Mouse (Mus musculus) forebrain, embryonic 13.5 days (tissue): ENCODE measurements at regions not wholly inside any gene's neighbourhood (a gene's known extent, or its start where the extent isn't known, plus 50 kb on each side); places are given as distances from the start of the nearest gene placed in this dataset.
A peak's percentile ranks its signal among the peaks of the same experiment; 100 is the strongest.

Experiments
- ATAC-seq: fragments of 200-750 bp; cut with Nextera tagmentation; 2 replicates; pipeline ENCODE4 v1.8.0; 2017
- H3K27ac ChIP-seq: fragments of 300-500 bp; sonication (generic); 2 replicates; pipeline ENCODE4 v1.5.1; 2015; ENCODE audit warnings: inconsistent platforms, mild to moderate bottlenecking, moderate library complexity
- H3K27me3 ChIP-seq: fragments of 300-500 bp; sonication (generic); 2 replicates; pipeline ENCODE4 v1.6.1; 2015; ENCODE audit warnings: mild to moderate bottlenecking, inconsistent platforms
- H3K36me3 ChIP-seq: fragments of 300-500 bp; sonication (generic); 2 replicates; pipeline ENCODE4 v1.6.1; 2015; ENCODE audit warnings: mild to moderate bottlenecking, inconsistent platforms; ENCODE audit not compliant: poor library complexity, severe bottlenecking
- H3K4me1 ChIP-seq: fragments of 300-500 bp; sonication (generic); 2 replicates; pipeline ENCODE4 v1.6.1; 2015; ENCODE audit warnings: inconsistent platforms
- H3K4me2 ChIP-seq: fragments of 300-500 bp; sonication (generic); 2 replicates; pipeline ENCODE4 v1.6.1; 2015; ENCODE audit warnings: inconsistent platforms, mild to moderate bottlenecking, moderate library complexity
- H3K4me3 ChIP-seq: fragments of 300-500 bp; sonication (generic); 2 replicates; pipeline ENCODE4 v1.5.1; 2015; ENCODE audit warnings: mild to moderate bottlenecking, inconsistent platforms
- H3K9ac ChIP-seq: fragments of 300-500 bp; sonication (generic); 2 replicates; pipeline ENCODE4 v1.6.1; 2015; ENCODE audit warnings: mild to moderate bottlenecking, inconsistent platforms
- H3K9me3 ChIP-seq: fragments of 300-500 bp; sonication (generic); replicated peaks from 2 replicates; pipeline ENCODE4 v1.6.1; 2016; ENCODE audit warnings: inconsistent platforms
- WGBS: fragments of 180-500 bp; shearing (Covaris S2); methylation state at CpG from one replicate; pipeline ENCODE4 v1.1.7; 2015; 5-methylcytosine and 5-hydroxymethylcytosine counted together

DNA sequence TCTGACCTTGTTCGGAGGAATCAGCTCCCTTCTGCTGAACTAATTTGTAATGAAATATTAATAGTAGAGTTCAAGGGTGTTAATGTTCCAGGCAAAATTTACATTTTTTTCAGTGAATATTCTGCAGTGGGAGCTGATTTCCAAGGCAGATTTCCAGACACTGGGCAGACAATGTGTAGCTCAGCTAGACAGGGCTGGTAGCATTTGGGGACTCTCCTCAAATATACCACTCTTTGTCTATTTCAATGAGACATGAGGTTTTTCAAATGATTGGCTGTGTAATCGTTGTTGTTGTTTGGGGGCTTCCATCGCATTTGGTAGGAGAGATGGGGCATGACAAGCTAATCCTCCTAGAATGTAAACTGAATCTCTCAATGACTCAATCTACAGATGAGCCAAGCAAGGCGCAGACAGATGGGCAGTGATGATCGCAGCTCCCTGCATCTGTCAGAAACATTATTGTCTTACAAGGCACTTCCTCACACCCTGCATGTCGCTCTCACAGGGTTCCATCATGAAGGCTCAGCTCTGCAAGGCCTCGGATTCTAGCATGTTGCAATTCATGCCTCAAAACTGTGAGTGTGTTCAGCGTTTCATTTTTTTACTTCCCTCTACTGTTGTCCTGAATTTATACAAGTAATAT is 241.7 kb upstream of the Akirin2 start:
- no peak overlapping the region for H3K4me2 ChIP-seq
- no peaks in the 10 kb centered on the region for H3K27me3 ChIP-seq
- peak overlapping the region; percentile 25; the same call in 1 of the 2 replicates for H3K27ac ChIP-seq
- 0 out of 2 replicates have a peak, but pooled peaks cover under 1% of the 10 kb centered on the region for H3K9me3 ChIP-seq
- H3K4me1 ChIP-seq: no peaks in the 10 kb centered on the region
- H3K36me3 ChIP-seq: no peaks in the 10 kb centered on the region
- H3K4me3 ChIP-seq: no peak overlapping the region
- WGBS: 73% methylated on average over 8 of the region's 8 CpGs
- 0 out of 2 replicates have a peak, but pooled peaks have one; percentile 50 for ATAC-seq
- H3K9ac ChIP-seq: no peak overlapping the region

DNA sequence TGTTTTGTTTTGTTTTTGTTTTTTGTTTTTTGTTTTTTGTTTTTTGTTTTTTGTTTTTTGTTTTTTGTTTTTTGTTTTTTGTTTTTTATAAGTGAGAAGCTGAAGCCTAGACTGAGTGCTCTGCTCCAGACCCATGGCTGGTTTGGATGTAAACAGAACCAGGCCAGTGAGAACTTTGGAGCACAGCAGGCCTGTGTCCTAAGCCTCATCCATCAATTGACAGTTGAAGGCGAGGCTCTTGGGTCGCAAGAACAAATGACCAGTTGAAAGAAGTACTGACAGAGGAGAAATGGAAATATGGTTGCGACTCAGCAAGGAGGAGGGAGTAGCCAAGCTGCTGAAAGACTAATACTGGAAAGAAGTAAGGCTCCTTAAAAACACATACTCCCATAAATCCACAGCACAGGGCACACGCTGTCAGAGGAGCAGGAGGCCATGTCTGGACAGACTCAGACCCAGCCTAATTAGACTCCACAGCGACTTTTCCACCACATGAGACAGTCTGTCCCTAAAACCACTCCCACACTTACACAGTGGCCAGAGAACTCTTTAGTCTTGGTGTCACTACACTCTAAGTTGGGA is 240.6 kb upstream of the Akirin2 start:
- Histone ChIP-seq H3K4me1 (no peaks in the 10 kb centered on the region), H3K4me3 (no peak overlapping the region), H3K9ac (no peak overlapping the region), H3K27ac (no peak overlapping the region), H3K9me3 (0 out of 2 replicates have a peak, but pooled peaks cover 4% of the 10 kb centered on the region), H3K36me3 (no peaks in the 10 kb centered on the region), H3K27me3 (no peaks in the 10 kb centered on the region), H3K4me2 (no peak overlapping the region)
- no peak for ATAC-seq
- 63% methylated on average over 5 of the region's 5 CpGs for WGBS

DNA sequence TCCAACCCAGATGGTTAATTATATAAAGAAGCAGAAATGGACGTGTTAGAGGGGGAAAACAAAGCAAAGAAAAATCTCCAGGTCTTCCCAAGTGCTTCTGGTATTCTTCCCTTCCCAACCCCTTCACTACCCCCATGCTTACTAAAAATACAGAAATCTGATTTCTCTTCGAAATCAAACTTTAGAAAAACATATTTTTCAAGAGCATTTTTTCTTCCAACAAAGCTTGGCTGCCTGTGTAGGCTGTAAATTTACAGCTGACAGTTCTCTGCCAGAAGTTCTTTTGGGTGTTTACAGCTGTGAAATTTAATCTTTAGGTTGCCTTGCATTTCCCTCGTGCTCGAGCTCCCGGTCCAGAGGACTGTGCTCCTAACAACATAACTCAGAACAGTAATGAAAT is 234.9 kb upstream of the Akirin2 start:
- Histone ChIP-seq H3K27me3 (no peaks in the 10 kb centered on the region), H3K27ac (no peak overlapping the region), H3K9ac (no peak overlapping the region), H3K4me3 (no peak overlapping the region), H3K9me3 (0 out of 2 replicates have a peak, but pooled peaks cover 4% of the 10 kb centered on the region), H3K4me1 (no peaks in the 10 kb centered on the region), H3K4me2 (no peak overlapping the region), H3K36me3 (no peaks in the 10 kb centered on the region)
- 81% methylated on average over 5 of the region's 5 CpGs for whole genome bisulfite sequencing
- ATAC-seq: no peak

DNA sequence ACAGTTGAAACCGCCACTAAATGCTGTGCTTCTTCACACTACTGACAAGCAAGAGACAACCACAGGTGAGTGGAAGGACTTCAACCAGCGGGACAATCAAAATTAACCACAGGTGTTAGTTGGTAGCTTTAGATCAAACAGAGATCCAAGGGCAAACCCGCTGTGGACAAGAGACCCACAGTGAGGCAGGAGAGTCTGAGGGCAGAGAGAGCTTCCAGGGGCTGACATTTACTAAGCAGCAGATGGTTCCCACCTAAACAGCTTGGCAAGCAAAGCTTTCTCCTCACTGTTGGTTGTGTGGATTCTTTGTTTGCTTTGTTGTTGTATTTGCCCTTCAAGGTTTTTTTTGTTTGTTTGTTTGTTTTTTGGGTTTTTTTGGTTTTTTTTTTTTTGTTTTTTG is 227.9 kb upstream of the Akirin2 start:
- H3K4me3 ChIP-seq: no peak overlapping the region
- WGBS: 85% methylated on average over 3 of the region's 3 CpGs
- ATAC-seq: no peak

DNA sequence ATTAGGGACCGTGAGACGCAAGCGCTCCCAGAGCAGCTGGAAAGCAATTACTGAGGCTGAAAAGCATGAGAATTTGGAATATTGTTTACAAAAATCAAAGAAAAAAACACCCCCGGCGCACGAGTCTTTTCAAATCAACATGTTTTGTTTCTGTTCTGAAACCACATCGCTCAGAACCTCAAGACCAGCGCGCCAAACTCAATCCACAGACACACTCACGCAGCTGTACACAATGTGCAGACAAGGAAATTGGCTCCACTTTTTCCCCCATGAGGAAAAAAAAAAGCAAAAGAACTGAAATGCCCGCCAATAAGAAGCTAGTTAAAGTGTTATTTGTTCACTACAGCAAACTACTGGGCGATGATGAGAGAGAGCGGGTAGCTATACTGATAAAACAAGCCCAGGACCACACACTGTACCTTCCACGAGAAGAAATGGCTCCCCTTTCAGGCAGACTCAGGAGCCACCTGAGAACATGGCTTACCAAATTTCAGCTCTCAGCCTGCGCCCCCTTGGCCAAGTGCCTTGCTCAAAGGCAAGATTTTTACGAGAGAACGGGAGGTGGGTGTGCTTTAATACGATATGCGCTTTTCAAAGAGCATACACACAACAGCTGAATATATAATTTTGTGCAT is 222.5 kb upstream of the Akirin2 start:
- Histone ChIP-seq H3K36me3 (no peaks in the 10 kb centered on the region), H3K27me3 (no peaks in the 10 kb centered on the region), H3K4me3 (no peak overlapping the region), H3K4me1 (peaks cover 3% of the 10 kb centered on the region; the same call in 1 of the 2 replicates), H3K27ac (no peak overlapping the region), H3K9ac (no peak overlapping the region), H3K9me3 (no peaks in the 10 kb centered on the region), H3K4me2 (peak overlapping the region; percentile 25; the same call in 1 of the 2 replicates)
- no peak; the same call in 1 of the 2 replicates for ATAC-seq
- WGBS: 62% methylated on average over 19 of the region's 19 CpGs

More for the DNA sequence above, 227.9 kb upstream of the Akirin2 start:
- H3K9ac ChIP-seq: no peak overlapping the region
- no peaks in the 10 kb centered on the region for H3K9me3 ChIP-seq
- H3K27ac ChIP-seq: no peak overlapping the region
- peaks cover under 1% of the 10 kb centered on the region; the same call in 1 of the 2 replicates for H3K4me1 ChIP-seq
- no peak overlapping the region for H3K4me2 ChIP-seq
- no peaks in the 10 kb centered on the region for H3K36me3 ChIP-seq
- H3K27me3 ChIP-seq: no peaks in the 10 kb centered on the region

DNA sequence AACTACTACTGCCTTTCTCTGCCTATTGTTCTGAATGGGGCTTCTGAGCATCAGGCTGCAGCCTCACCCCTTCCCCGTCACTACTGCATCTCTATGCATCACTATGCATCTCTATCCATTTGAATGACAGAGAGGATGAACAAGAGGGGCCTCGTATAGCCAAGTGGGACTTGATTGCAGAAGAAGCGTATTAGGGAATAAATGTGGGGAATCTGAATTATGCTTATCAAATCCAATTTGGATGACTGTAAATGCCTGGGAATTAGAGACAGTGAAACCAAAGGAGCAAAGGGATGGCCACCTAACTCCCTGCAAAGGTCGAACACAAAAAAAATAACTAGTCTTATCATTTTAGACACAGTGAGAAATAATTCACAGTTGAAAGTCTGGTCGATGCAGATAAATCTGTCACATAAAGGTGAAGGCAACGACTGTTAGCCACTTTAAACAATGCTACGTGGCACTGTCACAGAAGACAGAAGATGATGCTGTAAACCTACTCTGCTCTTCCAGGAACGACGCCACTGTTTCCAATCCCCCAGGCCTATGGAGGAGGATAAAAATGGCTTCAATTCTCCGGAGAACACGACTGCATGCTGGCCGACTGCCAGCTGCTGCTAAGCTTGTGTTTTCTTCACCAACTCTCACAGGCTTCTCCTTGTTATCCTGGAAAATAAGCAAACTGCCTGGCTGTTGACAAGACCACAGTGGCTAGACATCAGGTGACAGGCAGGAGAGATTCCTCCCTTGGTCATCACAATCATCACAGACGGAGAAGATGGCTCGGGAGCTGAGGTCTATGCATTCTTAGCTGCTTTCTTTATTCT is 213.6 kb upstream of the Akirin2 start:
- peaks cover 9% of the 10 kb centered on the region for H3K4me1 ChIP-seq
- peak overlapping the region; percentile 6; the same call in 1 of the 2 replicates for H3K4me2 ChIP-seq
- H3K9me3 ChIP-seq: no peaks in the 10 kb centered on the region
- WGBS: 45% methylated on average over 14 of the region's 14 CpGs
- no peaks in the 10 kb centered on the region for H3K36me3 ChIP-seq
- H3K27me3 ChIP-seq: no peaks in the 10 kb centered on the region
- peak overlapping the region; percentile 67 for H3K27ac ChIP-seq
- no peak overlapping the region for H3K4me3 ChIP-seq
- no peak overlapping the region for H3K9ac ChIP-seq
- peak; percentile 73 for ATAC-seq

DNA sequence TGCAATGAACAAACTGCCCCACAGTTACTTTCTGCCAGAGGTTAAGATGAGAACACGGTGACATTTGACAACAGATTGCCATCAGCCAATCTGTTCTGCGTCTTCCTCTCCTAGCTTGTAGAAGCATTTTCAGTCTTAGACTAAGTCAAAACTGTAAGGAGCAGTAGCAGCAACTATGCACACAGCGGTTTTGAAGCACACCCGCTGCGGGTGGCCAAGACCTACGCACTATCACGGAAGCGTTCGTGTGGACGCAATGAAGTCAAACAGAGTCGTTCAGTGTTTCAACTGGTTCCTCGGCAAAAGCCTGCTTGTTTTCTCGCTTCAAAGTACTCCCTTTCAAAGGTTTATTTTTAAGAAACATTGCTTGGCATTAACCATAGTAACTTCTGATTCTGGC is 212.9 kb upstream of the Akirin2 start:
- Histone ChIP-seq H3K4me1 (peaks cover 9% of the 10 kb centered on the region), H3K36me3 (no peaks in the 10 kb centered on the region), H3K4me3 (no peak overlapping the region), H3K4me2 (no peak overlapping the region), H3K9ac (no peak overlapping the region), H3K9me3 (no peaks in the 10 kb centered on the region), H3K27ac (peak overlapping the region; percentile 67; the same call in 1 of the 2 replicates), H3K27me3 (no peaks in the 10 kb centered on the region)
- WGBS: 77% methylated on average over 13 of the region's 13 CpGs
- peak; percentile 33; the same call in 1 of the 2 replicates for ATAC-seq

DNA sequence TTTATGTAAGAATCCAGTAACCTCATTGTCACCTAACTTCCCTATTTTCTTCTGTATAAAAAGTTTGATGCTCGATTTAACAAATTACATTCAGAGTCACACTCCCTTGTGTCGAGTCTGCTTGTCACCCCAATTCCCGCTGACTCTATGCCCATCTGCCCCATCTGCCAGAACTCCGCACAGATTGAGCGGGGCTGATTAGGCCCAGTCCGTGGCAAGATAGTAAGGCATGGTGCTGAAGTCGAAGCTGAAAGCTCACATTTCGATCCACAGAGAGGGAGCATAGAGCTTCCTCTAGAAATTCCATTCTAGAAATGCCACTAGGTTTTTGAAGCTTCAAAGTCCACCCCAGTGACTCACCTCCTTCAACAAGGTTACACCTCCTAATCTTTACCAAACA is 210.7 kb upstream of the Akirin2 start:
- no peaks in the 10 kb centered on the region for H3K9me3 ChIP-seq
- no peak for ATAC-seq
- H3K27ac ChIP-seq: no peak overlapping the region
- 92% methylated on average over 8 of the region's 8 CpGs for WGBS
- H3K4me2 ChIP-seq: no peak overlapping the region
- no peak overlapping the region for H3K4me3 ChIP-seq
- H3K4me1 ChIP-seq: peaks cover 9% of the 10 kb centered on the region
- no peaks in the 10 kb centered on the region for H3K27me3 ChIP-seq
- no peak overlapping the region for H3K9ac ChIP-seq
- H3K36me3 ChIP-seq: no peaks in the 10 kb centered on the region

DNA sequence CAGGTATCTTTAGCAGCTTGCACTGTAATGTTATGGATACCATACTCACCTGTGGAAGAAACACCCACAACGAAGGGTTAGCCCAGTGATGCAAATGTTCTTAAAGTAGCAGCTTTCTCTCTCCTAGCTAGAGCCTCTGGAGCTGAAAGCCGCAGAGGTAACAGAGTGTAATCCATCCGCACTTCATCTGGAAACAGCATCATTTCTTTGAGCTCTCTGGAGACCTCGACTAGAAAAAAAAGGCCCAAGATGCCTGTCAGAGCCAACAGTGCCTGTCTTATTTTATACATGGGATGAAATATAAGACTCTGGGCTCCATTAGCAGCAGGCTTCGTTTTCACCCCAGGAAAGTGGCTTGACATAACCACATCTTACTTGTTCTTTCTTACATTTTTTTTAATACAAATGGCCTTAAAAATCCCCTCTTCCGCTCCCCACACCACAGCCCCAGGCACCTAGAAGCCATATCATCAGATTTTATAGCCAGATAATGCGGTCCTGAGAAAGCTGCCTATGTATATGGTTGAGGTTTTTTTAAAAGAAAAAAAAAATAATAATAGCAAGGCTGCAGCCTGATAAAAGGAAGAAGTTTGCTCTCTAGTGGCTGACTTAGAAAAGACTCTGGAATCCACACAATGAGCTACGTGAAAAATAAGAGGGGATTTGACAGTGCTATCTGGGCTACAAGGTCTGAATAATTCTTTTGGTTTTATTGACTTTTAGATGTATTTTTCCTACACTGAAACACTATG is 179.3 kb upstream of the Akirin2 start:
- no peaks in the 10 kb centered on the region for H3K4me1 ChIP-seq
- no peak for ATAC-seq

DNA sequence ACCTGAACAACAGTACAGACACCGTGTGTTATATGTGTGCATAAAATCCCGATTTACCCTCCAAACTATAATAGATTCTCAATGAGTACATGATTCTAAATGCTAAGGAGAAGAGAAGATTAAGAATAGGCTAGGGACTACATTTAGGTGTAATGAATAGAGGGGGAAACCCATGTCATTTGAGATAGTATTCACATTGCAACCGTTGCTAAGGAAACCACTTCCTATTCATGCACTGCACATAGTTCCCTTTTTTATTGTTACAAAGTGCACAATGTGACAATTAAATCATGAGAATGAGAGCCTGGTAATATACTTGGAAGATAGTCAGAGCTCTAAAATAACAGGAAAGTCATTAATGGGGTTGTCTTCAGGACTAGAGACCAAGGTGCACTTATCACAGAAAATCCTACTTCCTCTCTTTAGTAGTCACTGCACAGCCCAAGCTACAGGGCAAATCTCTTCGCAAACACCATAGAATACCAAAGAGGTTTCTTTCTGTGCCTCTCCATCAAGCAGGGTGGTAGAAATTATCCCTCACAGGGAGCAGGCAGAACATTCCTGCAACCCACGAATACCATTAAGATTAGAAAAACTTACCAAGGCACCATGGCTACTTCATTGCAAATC is 164.3 kb upstream of the Akirin2 start:
- H3K9me3 ChIP-seq: no peaks in the 10 kb centered on the region
- H3K36me3 ChIP-seq: no peaks in the 10 kb centered on the region
- no peaks in the 10 kb centered on the region for H3K27me3 ChIP-seq
- 62% methylated on average over 5 of the region's 5 CpGs for WGBS
- no peak overlapping the region for H3K9ac ChIP-seq
- peaks cover 6% of the 10 kb centered on the region; the same call in 1 of the 2 replicates for H3K4me1 ChIP-seq
- H3K27ac ChIP-seq: no peak overlapping the region
- peak; percentile 77; the same call in 1 of the 2 replicates for ATAC-seq
- H3K4me3 ChIP-seq: no peak overlapping the region
- no peak overlapping the region for H3K4me2 ChIP-seq

More for the DNA sequence above, 179.3 kb upstream of the Akirin2 start:
- Histone ChIP-seq H3K9ac (no peak overlapping the region), H3K27ac (peak overlapping the region; percentile 10; the same call in 1 of the 2 replicates), H3K27me3 (no peaks in the 10 kb centered on the region), H3K9me3 (no peaks in the 10 kb centered on the region), H3K4me3 (no peak overlapping the region), H3K36me3 (no peaks in the 10 kb centered on the region), H3K4me2 (no peak overlapping the region)
- 64% methylated on average over 8 of the region's 8 CpGs for WGBS

DNA sequence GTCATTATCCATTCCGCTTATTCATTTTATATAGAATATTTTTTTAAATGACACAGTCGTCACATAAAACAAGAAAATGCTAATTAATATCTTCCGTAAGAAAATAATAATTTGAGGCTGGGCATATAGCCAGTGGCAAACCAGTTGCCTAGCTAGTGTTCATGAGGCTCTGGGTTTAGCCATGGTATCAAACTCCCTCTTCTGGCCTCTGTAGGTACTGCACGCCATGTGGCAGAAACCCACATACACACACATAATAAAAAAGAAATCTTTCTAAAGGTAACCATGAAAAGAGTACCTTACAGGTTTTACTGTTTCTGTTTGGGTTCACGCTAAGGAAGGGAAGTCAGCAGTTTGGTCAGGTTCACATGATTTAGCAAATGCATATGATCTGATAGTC is 159.2 kb upstream of the Akirin2 start:
- Histone ChIP-seq H3K27ac (no peak overlapping the region), H3K4me3 (no peak overlapping the region), H3K4me1 (0 out of 2 replicates have a peak, but pooled peaks cover 3% of the 10 kb centered on the region), H3K36me3 (no peaks in the 10 kb centered on the region), H3K4me2 (no peak overlapping the region), H3K9ac (no peak overlapping the region), H3K9me3 (0 out of 2 replicates have a peak, but pooled peaks cover 3% of the 10 kb centered on the region), H3K27me3 (no peaks in the 10 kb centered on the region)
- WGBS: 90% methylated on average over 5 of the region's 5 CpGs
- no peak for ATAC-seq
